Mouse (Mus musculus) kidney, adult 2 months (tissue): ENCODE data around the gene Rnf128. TPM values are rescaled to one million over a fixed set of nuclear protein-coding genes. Genes with fewer than 3 reads are reported as not detected.
"Not testable (repeated sequence)": the region's sequence is repeated elsewhere in the genome, so short reads cannot be mapped to it uniquely, and the experiment has no call there.

Experiments used
- DNase-seq: peaks from one replicate; pipeline ENCODE4 v3.0.0; 2021
- H3K27ac ChIP-seq: fragments of 200-500 bp; 2 replicates; pipeline ENCODE4 v1.5.1; 2012; ENCODE audit warnings: low read depth, low read length, control low read depth, inconsistent platforms; ENCODE audit not compliant: insufficient read depth
- H3K27me3 ChIP-seq: fragments of 200-500 bp; replicated peaks from 2 replicates; pipeline ENCODE4 v1.6.1; 2012; ENCODE audit warnings: mild to moderate bottlenecking, moderate library complexity, low read length, inconsistent platforms; ENCODE audit not compliant: control insufficient read depth, insufficient read depth
- H3K36me3 ChIP-seq: fragments of 200-500 bp; 2 replicates; pipeline ENCODE4 v1.6.1; 2012; ENCODE audit warnings: mild to moderate bottlenecking, moderate library complexity, low read length, inconsistent platforms; ENCODE audit not compliant: control insufficient read depth, insufficient read depth
- H3K4me1 ChIP-seq: fragments of 200-500 bp; 2 replicates; pipeline ENCODE4 v1.6.1; 2011; ENCODE audit warnings: low read length; ENCODE audit not compliant: control insufficient read depth, insufficient read depth
- H3K4me3 ChIP-seq: fragments of 200-500 bp; 2 replicates; pipeline ENCODE4 v1.5.1; 2011; ENCODE audit warnings: mild to moderate bottlenecking, low read depth, low read length, control low read depth; ENCODE audit not compliant: insufficient read depth
- CTCF ChIP-seq: fragments of 200-500 bp; conservative IDR thresholded peaks from 2 replicates; pipeline ENCODE4 v1.5.1; 2011; ENCODE audit warnings: low read depth, mild to moderate bottlenecking, control low read depth, low read length, moderate library complexity, mixed read lengths; ENCODE audit not compliant: insufficient read depth, insufficient read length
- POLR2A ChIP-seq: fragments of 200-500 bp; IDR thresholded peaks from one replicate; pipeline ENCODE4 v1.6.1; 2011; ENCODE audit warnings: low read depth, low read length, control low read depth
- WGBS: fragments of 180-500 bp; shearing (Covaris S2); methylation state at CpG from one replicate; pipeline ENCODE4 v1.1.7; 2018; 5-methylcytosine and 5-hydroxymethylcytosine counted together
- polyA plus RNA-seq: library from polyadenylated mRNA; depleted of rRNA; stranded (reverse); fragments of >200 nt; gene quantifications from 2 replicates; pipeline ENCODE4 v1.2.3, GENCODE M21; 2012

Gene Rnf128
- polyA plus RNA-seq, 1 experiment = 28.9 TPM

DNA sequence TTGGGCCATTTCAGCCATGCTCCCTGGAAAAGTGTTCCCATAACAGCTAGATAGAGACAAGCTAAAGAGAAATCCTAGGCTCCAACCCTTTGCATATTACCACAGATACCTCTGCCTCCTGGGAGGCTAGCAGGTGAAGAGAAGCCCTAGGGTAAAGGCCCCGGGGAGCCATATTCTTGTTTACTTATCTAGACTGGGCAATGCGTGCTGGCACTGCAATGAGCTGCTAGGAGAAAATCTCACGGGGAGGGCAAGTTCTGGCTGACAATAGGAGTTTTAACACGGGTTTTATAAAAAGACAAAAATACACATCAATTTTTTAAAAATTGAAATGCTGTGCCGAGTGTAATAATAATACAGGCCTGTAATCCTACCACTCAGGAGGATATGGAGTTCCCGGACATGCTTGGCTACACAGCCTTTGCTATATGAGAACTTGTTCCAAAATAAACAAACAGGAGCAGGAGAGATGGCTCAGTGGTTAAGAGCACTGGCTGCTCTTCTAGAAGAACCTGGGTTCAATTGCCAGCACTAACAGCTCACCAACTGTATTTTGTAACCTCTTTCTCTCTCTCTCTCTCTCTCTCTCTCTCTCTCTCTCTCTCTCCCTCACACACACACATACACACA is 15.6 kb downstream of the Rnf128 start:
- H3K27me3 ChIP-seq = no peaks in the 10 kb centered on the region
- DNase-seq = peak; percentile 7
- 35% methylated on average over 6 of the region's 6 CpGs for WGBS
- no peak overlapping the region for H3K4me3 ChIP-seq
- H3K27ac ChIP-seq = no peak overlapping the region
- H3K36me3 ChIP-seq = no peaks in the 10 kb centered on the region
- TF ChIP-seq POLR2A = no peak
- no peaks in the 10 kb centered on the region for H3K4me1 ChIP-seq

GRCm38 (mm10) chrX:139583616-139584015 is 20.5 kb downstream of the Rnf128 start:
- WGBS = 36% methylated on average over 4 of the region's 4 CpGs
- Histone ChIP-seq H3K4me1 (no peaks in the 10 kb centered on the region), H3K4me3 (no peak overlapping the region), H3K27me3 (no peaks in the 10 kb centered on the region), H3K27ac (no peak overlapping the region), H3K36me3 (no peaks in the 10 kb centered on the region)
- DNase-seq = no peak
- no peak for TF ChIP-seq POLR2A
- no peak for TF ChIP-seq CTCF

GRCm38 (mm10) chrX:139586676-139587075 is 23.6 kb downstream of the Rnf128 start:
- H3K36me3 ChIP-seq, H3K27me3 ChIP-seq, DNase-seq, H3K4me1 ChIP-seq, H3K4me3 ChIP-seq, H3K27ac ChIP-seq: not testable (repeated sequence)
- 66% methylated on average over 2 of the region's 2 CpGs for WGBS

GRCm38 (mm10) chrX:139596404-139596803 is 33.3 kb downstream of the Rnf128 start:
- WGBS = 65% methylated on average over 6 of the region's 6 CpGs
- Histone ChIP-seq H3K27me3 (no peaks in the 10 kb centered on the region), H3K4me3 (no peak overlapping the region), H3K4me1 (no peaks in the 10 kb centered on the region), H3K27ac (no peak overlapping the region), H3K36me3 (no peaks in the 10 kb centered on the region)
- DNase-seq = peak; percentile 53
- no peak for TF ChIP-seq POLR2A
- no peak for TF ChIP-seq CTCF

GRCm38 (mm10) chrX:139610033-139610764 is 47.1 kb downstream of the Rnf128 start:
- no peaks in the 10 kb centered on the region; the same call in 1 of the 2 replicates for H3K4me1 ChIP-seq
- under 1% methylated on average over 41 of the region's 44 CpGs for WGBS
- H3K27me3 ChIP-seq = no peaks in the 10 kb centered on the region
- no peaks in the 10 kb centered on the region for H3K36me3 ChIP-seq
- peak overlapping the region; percentile 44 for H3K4me3 ChIP-seq
- H3K27ac ChIP-seq = peak overlapping the region; percentile 83
- TF ChIP-seq CTCF (0 out of 2 replicates have a peak, but pooled peaks have one; percentile 14), POLR2A (peak; percentile 43)
- DNase-seq = peak; percentile 93

GRCm38 (mm10) chrX:139610765-139611300 is 47.7 kb downstream of the Rnf128 start:
- DNase-seq = peak; percentile 16
- no peaks in the 10 kb centered on the region for H3K27me3 ChIP-seq
- peak overlapping the region; percentile 2; the same call in 1 of the 2 replicates for H3K27ac ChIP-seq
- under 1% methylated on average over 47 of the region's 54 CpGs for WGBS
- no peaks in the 10 kb centered on the region; the same call in 1 of the 2 replicates for H3K4me1 ChIP-seq
- TF ChIP-seq POLR2A (no peak), CTCF (no peak)
- no peaks in the 10 kb centered on the region for H3K36me3 ChIP-seq
- H3K4me3 ChIP-seq = peak overlapping the region; percentile 44

DNA sequence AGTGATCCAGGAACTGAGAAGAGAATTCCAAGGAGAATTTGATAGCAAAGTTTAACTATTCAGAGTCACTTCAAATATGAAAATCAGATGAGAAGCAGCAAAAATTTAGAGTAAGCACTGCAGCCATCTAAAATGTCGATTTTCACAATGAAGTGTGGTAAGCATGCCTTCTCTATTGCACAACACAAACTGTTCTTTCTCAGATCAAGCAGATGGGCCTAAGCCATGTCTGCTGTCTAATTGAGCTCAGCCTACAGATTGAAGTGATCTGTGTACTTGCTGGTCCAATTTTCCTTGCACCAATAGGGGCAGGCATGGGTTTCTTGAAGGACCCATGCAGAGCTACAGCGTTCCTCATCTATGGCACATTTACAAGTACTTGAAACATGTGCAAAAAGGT is 51.6 kb downstream of the Rnf128 start:
- Histone ChIP-seq H3K36me3 (no peaks in the 10 kb centered on the region), H3K4me1 (no peaks in the 10 kb centered on the region; the same call in 1 of the 2 replicates), H3K4me3 (no peak overlapping the region), H3K27ac (no peak overlapping the region), H3K27me3 (no peaks in the 10 kb centered on the region)
- no peak for TF ChIP-seq CTCF
- 90% methylated on average over 2 of the region's 2 CpGs for WGBS
- DNase-seq = no peak
